Mouse (Mus musculus) CH12.LX (cell line): ENCODE results near the gene Cfap20. TPM values are rescaled to one million over a fixed set of nuclear protein-coding genes. Genes with fewer than 3 reads are reported as not detected.

Source experiments
- DNase-seq: peaks from one replicate; pipeline ENCODE4 v3.0.0-alpha.2; 2013; ENCODE audit errors: extremely low read depth
- H3K27ac ChIP-seq: 2 replicates; pipeline ENCODE4 v1.5.1; 2012; ENCODE audit warnings: low read depth, mild to moderate bottlenecking, control low read depth, moderate library complexity; ENCODE audit not compliant: insufficient read depth
- H3K27me3 ChIP-seq: replicated peaks from 2 replicates; pipeline ENCODE3; 2012; ENCODE audit warnings: inconsistent platforms
- H3K36me3 ChIP-seq, 2 experiments: replicated peaks in 1 of 2; 2 replicates each; pipeline versions ENCODE3 to v1.6.1; 2012; ENCODE audit warnings: inconsistent platforms in 1 of 2, low read length in 1 of 2, mild to moderate bottlenecking in 1 of 2, mixed read lengths in 1 of 2, moderate library complexity in 1 of 2; ENCODE audit not compliant: control insufficient read depth in 1 of 2, insufficient read depth in 1 of 2
- H3K4me1 ChIP-seq, 2 experiments: 2 replicates each; pipeline ENCODE4 v1.6.1; 2012; ENCODE audit warnings: inconsistent platforms in 1 of 2, moderate library complexity in 1 of 2; ENCODE audit not compliant: insufficient read depth in 2 of 2, control insufficient read depth in 1 of 2
- H3K4me2 ChIP-seq: 2 replicates; pipeline ENCODE4 v1.6.1; 2012; ENCODE audit warnings: low read depth, mild to moderate bottlenecking, control low read depth; ENCODE audit not compliant: poor library complexity, insufficient read depth, severe bottlenecking
- H3K4me3 ChIP-seq, 3 experiments: fragments of 150-350 bp in 1 of 3; sonication (generic) in 1 of 3; replicated peaks in 1 of 3; 2 replicates each; pipeline versions ENCODE3 to v1.5.1; 2011 to 2012; ENCODE audit warnings: low read depth in 2 of 3, low read length in 2 of 3, mild to moderate bottlenecking in 2 of 3, moderate library complexity in 2 of 3, control low read depth in 1 of 3, improper control_type of control experiment in 1 of 3, inconsistent platforms in 1 of 3, mixed read lengths in 1 of 3; ENCODE audit not compliant: poor library complexity in 1 of 3
- H3K79me2 ChIP-seq: replicated peaks from 2 replicates; pipeline ENCODE4 v1.6.1; 2012; ENCODE audit warnings: mild to moderate bottlenecking, moderate library complexity; ENCODE audit not compliant: control insufficient read depth, poor library complexity, insufficient read depth, severe bottlenecking; ENCODE audit errors: extremely low read depth
- H3K9ac ChIP-seq: 2 replicates; pipeline ENCODE4 v1.6.1; 2012; ENCODE audit warnings: low read depth, mild to moderate bottlenecking, control low read depth, moderate library complexity; ENCODE audit not compliant: insufficient read depth
- H3K9me3 ChIP-seq: replicated peaks from 2 replicates; pipeline ENCODE3; 2012; ENCODE audit warnings: low read length, inconsistent platforms, mixed read lengths
- BHLHE40 ChIP-seq: IDR thresholded peaks from 2 replicates; pipeline ENCODE4 v1.6.1; 2011; ENCODE audit warnings: mild to moderate bottlenecking, low read depth, low read length, improper control_type of control experiment
- CTCF ChIP-seq, 2 experiments: IDR thresholded peaks in 1 of 2; conservative IDR thresholded peaks in 1 of 2; 2 replicates each; pipeline ENCODE4 v1.5.1; 2011 to 2012; ENCODE audit warnings: low read depth in 2 of 2, low read length in 2 of 2, improper control_type of control experiment in 1 of 2, inconsistent platforms in 1 of 2, mild to moderate bottlenecking in 1 of 2, moderate library complexity in 1 of 2
- ELF1 ChIP-seq: IDR thresholded peaks from 2 replicates; pipeline ENCODE4 v1.6.1; 2014; ENCODE audit warnings: low read depth, mild to moderate bottlenecking, inconsistent platforms, low read length, improper control_type of control experiment
- EP300 ChIP-seq: IDR thresholded peaks from 2 replicates; pipeline ENCODE4 v1.6.1; 2011; ENCODE audit warnings: low read length, improper control_type of control experiment
- ETS1 ChIP-seq: conservative IDR thresholded peaks from 2 replicates; pipeline ENCODE4 v1.6.1; 2012; ENCODE audit warnings: low read depth, mild to moderate bottlenecking, inconsistent platforms, low read length, improper control_type of control experiment, moderate library complexity
- JUND ChIP-seq: conservative IDR thresholded peaks from 2 replicates; pipeline ENCODE4 v1.6.1; 2011; ENCODE audit warnings: low read depth, low read length, improper control_type of control experiment
- KAT2A ChIP-seq: IDR thresholded peaks from 2 replicates; pipeline ENCODE4 v1.6.1; 2012; ENCODE audit warnings: low read length, improper control_type of control experiment, inconsistent platforms; ENCODE audit not compliant: insufficient replicate concordance
- MAZ ChIP-seq: IDR thresholded peaks from 2 replicates; pipeline ENCODE4 v1.6.1; 2012; ENCODE audit warnings: low read depth, mild to moderate bottlenecking, inconsistent platforms, low read length, improper control_type of control experiment, moderate library complexity
- NRF1 ChIP-seq: IDR thresholded peaks from 2 replicates; pipeline ENCODE4 v1.6.1; 2014; ENCODE audit warnings: low read depth, mild to moderate bottlenecking, inconsistent platforms, low read length, improper control_type of control experiment, moderate library complexity
- POLR2AphosphoS2 ChIP-seq: IDR thresholded peaks from 2 replicates; pipeline ENCODE4 v1.6.1; 2011; ENCODE audit warnings: low read depth, low read length, improper control_type of control experiment
- RAD21 ChIP-seq: IDR thresholded peaks from 2 replicates; pipeline ENCODE4 v1.6.1; 2011; ENCODE audit warnings: low read depth, mild to moderate bottlenecking, low read length, improper control_type of control experiment, moderate library complexity
- RCOR1 ChIP-seq: conservative IDR thresholded peaks from 2 replicates; pipeline ENCODE4 v1.6.1; 2012; ENCODE audit warnings: low read depth, mild to moderate bottlenecking, inconsistent platforms, low read length, improper control_type of control experiment
- TBP ChIP-seq: conservative IDR thresholded peaks from 2 replicates; pipeline ENCODE4 v1.6.1; 2011; ENCODE audit warnings: low read depth, low read length, improper control_type of control experiment
- TCF12 ChIP-seq: IDR thresholded peaks from 2 replicates; pipeline ENCODE4 v1.6.1; 2014; ENCODE audit warnings: low read depth, mild to moderate bottlenecking, inconsistent platforms, low read length, improper control_type of control experiment
- ZC3H11A ChIP-seq: IDR thresholded peaks from 2 replicates; pipeline ENCODE4 v1.6.1; 2012; ENCODE audit warnings: low read depth, mild to moderate bottlenecking, inconsistent platforms, low read length, improper control_type of control experiment
- dilution Hi-C: fragments of 300-500 bp; cut with MboI; formaldehyde crosslinking; loops from 2 replicates; pipeline ENCODE4 v1.14.3; 2020; ENCODE audit warnings: low sequenced_read_pairs; ENCODE audit not compliant: extremely low pct_unique_long_range_greater_than_20kb, extremely low pct_ligation_motif_present
- in situ Hi-C: fragments of 300-500 bp; cut with MboI; formaldehyde crosslinking; loops from 3 replicates; pipeline ENCODE4 v1.14.3; 2019; ENCODE audit warnings: low sequenced_read_pairs, low pct_ligation_motif_present, low pct_unique_long_range_greater_than_20kb, mixed read lengths
- polyA plus RNA-seq: library from polyadenylated mRNA; unstranded; fragments of >175 nt; gene quantifications from 2 replicates; pipeline ENCODE4 v1.2.1, GENCODE M21; 2012; ENCODE audit warnings: low read depth; ENCODE audit not compliant: insufficient read length
- total RNA-seq, 2 experiments: library from RNA; depleted of rRNA; stranded (reverse); fragments of 300-350 nt in 1 of 2; fragments of >200 nt in 1 of 2; gene quantifications; 2 replicates each; pipeline ENCODE4 v1.2.3; 2012 to 2014

Cfap20 gene
- total and polyA plus RNA-seq, 3 experiments = 53.4 to 93.0 (median 57.2) TPM

- Histone ChIP-seq H3K4me2 (no peak overlapping the region), H3K79me2 (no peaks in the 10 kb centered on the region), H3K9ac (no peak overlapping the region), H3K27ac (no peak overlapping the region), H3K4me3 (no peak overlapping the region), H3K36me3 (no peaks in the 10 kb centered on the region), H3K9me3 (no peaks in the 10 kb centered on the region), H3K4me1 (peaks cover 3 to 32% of the 10 kb centered on the region in 2 experiments; a peak in 3 of 4 replicates), H3K27me3 (no peaks in the 10 kb centered on the region)
- TF ChIP-seq JUND (no peak), MAZ (no peak), RCOR1 (no peak), ELF1 (no peak), KAT2A (no peak)
- dilution Hi-C loops = no loop called here
- in situ Hi-C loops = no loop called here
- no peak for DNase-seq
Measured at GRCm38 (mm10) chr8:95390312-95390711, 44.4 kb downstream of the Cfap20 start.

DNA sequence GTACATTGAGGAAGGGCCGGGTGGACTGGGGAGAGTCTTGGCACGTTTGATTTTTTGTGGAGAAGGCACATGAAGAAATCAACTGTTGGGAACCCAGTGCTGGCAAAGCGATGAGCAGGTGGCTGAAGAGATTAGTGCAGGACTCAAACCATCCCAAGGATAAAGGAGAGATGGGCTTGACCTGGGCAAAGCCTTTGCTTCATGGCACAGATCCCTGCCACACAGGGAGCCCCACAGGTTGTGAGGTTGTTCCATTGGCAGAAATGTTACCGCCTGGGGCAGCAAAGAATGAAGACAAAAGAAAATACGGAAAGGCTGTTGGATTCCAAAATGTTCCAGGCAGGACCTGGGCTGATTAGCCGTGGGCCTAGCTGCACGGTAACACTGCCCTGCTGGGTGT is 46.7 kb downstream of the Cfap20 start:
- dilution Hi-C loops = no loop called here
- no peak for DNase-seq
- Histone ChIP-seq H3K79me2 (no peaks in the 10 kb centered on the region), H3K9ac (no peak overlapping the region), H3K27me3 (no peaks in the 10 kb centered on the region), H3K9me3 (no peaks in the 10 kb centered on the region), H3K27ac (no peak overlapping the region), H3K4me3 (no peak overlapping the region), H3K4me1 (peaks cover 3 to 32% of the 10 kb centered on the region in 2 experiments; a peak in 3 of 4 replicates), H3K4me2 (no peak overlapping the region), H3K36me3 (no peaks in the 10 kb centered on the region)
- TF ChIP-seq NRF1 (no peak), ETS1 (no peak), RAD21 (no peak), TCF12 (no peak), EP300 (no peak), CTCF (conservative IDR thresholded peaks at IDR 0.05 in 1 of 2, IDR thresholded peaks at IDR 0.05 in 1 of 2; ENCODE audit: low read depth in 2 of 2, low read length in 2 of 2) (no peak), ELF1 (no peak), ZC3H11A (no peak), BHLHE40 (no peak), TBP (no peak)
- in situ Hi-C loops = no loop called here

DNA sequence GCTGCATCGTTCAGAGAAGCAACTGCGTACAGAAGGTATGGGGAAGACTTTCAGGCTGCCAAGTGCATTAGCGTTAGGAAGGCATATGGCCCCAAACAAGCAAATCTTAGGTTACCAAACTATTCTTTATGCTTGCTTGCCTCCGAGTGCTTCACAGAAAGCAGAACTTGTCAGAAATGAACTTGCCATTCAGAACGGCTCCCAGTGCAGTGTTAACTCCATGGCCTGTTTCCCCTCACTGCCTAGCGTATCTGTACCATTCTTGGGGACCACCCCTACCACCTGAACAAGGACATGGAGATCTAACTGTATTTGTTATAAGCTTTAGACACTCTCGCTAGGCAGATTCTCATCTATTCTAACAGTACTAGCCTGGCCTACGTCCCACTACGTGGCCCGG is 47.4 kb downstream of the Cfap20 start:
- in situ Hi-C loops (no loop called here), dilution Hi-C loops (no loop called here)
- Histone ChIP-seq H3K9me3 (no peaks in the 10 kb centered on the region), H3K4me3 (no peak overlapping the region), H3K79me2 (no peaks in the 10 kb centered on the region), H3K27ac (no peak overlapping the region), H3K4me2 (no peak overlapping the region), H3K4me1 (peaks cover 3 to 32% of the 10 kb centered on the region in 2 experiments; a peak in 3 of 4 replicates), H3K9ac (no peak overlapping the region), H3K27me3 (no peaks in the 10 kb centered on the region)
- DNase-seq = no peak
- TF ChIP-seq POLR2AphosphoS2 = no peak
- TF ChIP-seq, all 38 proteins: peak for 0
- H3K36me3 ChIP-seq = no peaks in the 10 kb centered on the region
